Mouse (Mus musculus) kidney, postnatal 0 days (tissue): ENCODE results near the gene Cacng1. TPM values are rescaled to one million over a fixed set of nuclear protein-coding genes. Genes with fewer than 3 reads are reported as not detected.

Experiments used
- ATAC-seq: fragments of 200-750 bp; cut with Nextera tagmentation; replicated peaks from 2 replicates; pipeline ENCODE4 v1.8.0; 2017; ENCODE audit warnings: low read depth, moderate number of reproducible peaks, moderate TSS enrichment, moderate library complexity; ENCODE audit not compliant: low FRiP score
- DNase-seq: peaks from one replicate; pipeline ENCODE4 v3.0.0-alpha.2; 2016; ENCODE audit warnings: low spot score
- H3K27ac ChIP-seq: fragments of 300-500 bp; sonication (generic); 2 replicates; pipeline ENCODE4 v1.5.1; 2014; ENCODE audit warnings: mild to moderate bottlenecking
- H3K27me3 ChIP-seq: fragments of 300-500 bp; sonication (generic); 2 replicates; pipeline ENCODE4 v1.6.1; 2014; ENCODE audit warnings: low read length, mixed read lengths; ENCODE audit not compliant: insufficient read depth
- H3K36me3 ChIP-seq: fragments of 300-500 bp; sonication (generic); 2 replicates; pipeline ENCODE4 v1.6.1; 2014; ENCODE audit warnings: low read length, mixed read lengths; ENCODE audit not compliant: insufficient read depth
- H3K4me1 ChIP-seq: fragments of 300-500 bp; sonication (generic); replicated peaks from 2 replicates; pipeline ENCODE4 v1.6.1; 2014; ENCODE audit warnings: antibody characterized with exemption, low read length, mixed read lengths; ENCODE audit not compliant: insufficient read depth
- H3K4me2 ChIP-seq: fragments of 300-500 bp; sonication (generic); 2 replicates; pipeline ENCODE4 v1.6.1; 2014; ENCODE audit warnings: mild to moderate bottlenecking, low read length, moderate library complexity, mixed read lengths
- H3K4me3 ChIP-seq: fragments of 300-500 bp; sonication (generic); replicated peaks from 2 replicates; pipeline ENCODE4 v1.5.1; 2014; ENCODE audit warnings: low read depth, low read length
- H3K9ac ChIP-seq: fragments of 300-500 bp; sonication (generic); 2 replicates; pipeline ENCODE4 v1.6.1; 2014; ENCODE audit warnings: low read depth, low read length
- H3K9me3 ChIP-seq: fragments of 300-500 bp; sonication (generic); replicated peaks from 2 replicates; pipeline ENCODE4 v1.6.1; 2016; ENCODE audit warnings: low read length, inconsistent platforms, mixed read lengths
- CTCF ChIP-seq: IDR thresholded peaks from 2 replicates; pipeline ENCODE4 v1.5.1; 2016; ENCODE audit warnings: antibody characterized with exemption, low read depth, mild to moderate bottlenecking, moderate library complexity
- WGBS: fragments of 180-500 bp; shearing (Covaris S2); extraction: QIAGEN DNeasy Blood & Tissue Kit; methylation state at CpG from one replicate; pipeline ENCODE4 v1.1.7; 2014; 5-methylcytosine and 5-hydroxymethylcytosine counted together
- polyA plus RNA-seq: library from polyadenylated mRNA; unstranded; fragments of >200 nt; fragmentation: Nextera tagmentation; extraction: Ambion mirVana; gene quantifications from 2 replicates; pipeline ENCODE4 v1.2.1, GENCODE M21; 2015

Cacng1 gene
- polyA plus RNA-seq, 1 experiment from 2014 or later: 0.59 TPM

- TF ChIP-seq CTCF: no peak
- Histone ChIP-seq H3K4me2 (no peak overlapping the region), H3K27me3 (no peaks in the 10 kb centered on the region), H3K9me3 (no peaks in the 10 kb centered on the region), H3K4me1 (no peaks in the 10 kb centered on the region), H3K9ac (no peak overlapping the region), H3K27ac (no peak overlapping the region), H3K36me3 (peaks cover 49% of the 10 kb centered on the region), H3K4me3 (no peak overlapping the region)
- no peak for DNase-seq
- ATAC-seq: no peak
- WGBS: 63% methylated on average over 2 of the region's 2 CpGs
Observed at GRCm38 (mm10) chr11:107667542-107667941, 48.8 kb downstream of the Cacng1 start.

- ATAC-seq (no peak), DNase-seq (no peak)
- TF ChIP-seq CTCF: no peak
- Histone ChIP-seq H3K4me2 (no peak overlapping the region), H3K4me3 (no peak overlapping the region), H3K9ac (no peak overlapping the region), H3K27ac (no peak overlapping the region), H3K4me1 (no peaks in the 10 kb centered on the region), H3K27me3 (no peaks in the 10 kb centered on the region), H3K36me3 (peaks cover 39% of the 10 kb centered on the region), H3K9me3 (no peaks in the 10 kb centered on the region)
- 59% methylated on average over 5 of the region's 5 CpGs for WGBS
Observed at GRCm38 (mm10) chr11:107662666-107663065, 53.7 kb downstream of the Cacng1 start.

GRCm38 (mm10) chr11:107660452-107660851 lies 55.9 kb downstream of the Cacng1 start:
- no peaks in the 10 kb centered on the region for H3K9me3 ChIP-seq
- no peak overlapping the region for H3K4me3 ChIP-seq
- H3K27me3 ChIP-seq: no peaks in the 10 kb centered on the region
- H3K27ac ChIP-seq: no peak overlapping the region
- peaks cover 37% of the 10 kb centered on the region for H3K36me3 ChIP-seq
- ATAC-seq (no peak), DNase-seq (no peak)
- no peak overlapping the region for H3K9ac ChIP-seq
- no peaks in the 10 kb centered on the region for H3K4me1 ChIP-seq
- no peak for TF ChIP-seq CTCF
- no peak overlapping the region for H3K4me2 ChIP-seq
- WGBS: 96% methylated on average over 4 of the region's 4 CpGs

GRCm38 (mm10) chr11:107657117-107657516 lies 59.2 kb downstream of the Cacng1 start:
- WGBS: 89% methylated on average over 5 of the region's 5 CpGs
- H3K4me1 ChIP-seq: no peaks in the 10 kb centered on the region
- no peak for DNase-seq
- no peak for ATAC-seq
- H3K9ac ChIP-seq: no peak overlapping the region
- TF ChIP-seq CTCF: no peak
- H3K27me3 ChIP-seq: no peaks in the 10 kb centered on the region
- H3K4me3 ChIP-seq: no peak overlapping the region
- H3K4me2 ChIP-seq: no peak overlapping the region
- no peak overlapping the region for H3K27ac ChIP-seq
- H3K9me3 ChIP-seq: no peaks in the 10 kb centered on the region
- H3K36me3 ChIP-seq: peaks cover 33% of the 10 kb centered on the region

- H3K27ac ChIP-seq: no peak overlapping the region
- TF ChIP-seq CTCF: no peak
- ATAC-seq: no peak
- no peaks in the 10 kb centered on the region for H3K4me1 ChIP-seq
- no peak for DNase-seq
- no peak overlapping the region for H3K4me2 ChIP-seq
- H3K9ac ChIP-seq: no peak overlapping the region
- H3K36me3 ChIP-seq: peaks cover 21% of the 10 kb centered on the region
- H3K27me3 ChIP-seq: no peaks in the 10 kb centered on the region
- 90% methylated on average over 4 of the region's 4 CpGs for WGBS
- H3K4me3 ChIP-seq: no peak overlapping the region
- no peaks in the 10 kb centered on the region for H3K9me3 ChIP-seq
Observed at GRCm38 (mm10) chr11:107655538-107655937, 60.8 kb downstream of the Cacng1 start.

Other genes starting within 250 kb of the Cacng1 start
- gene Pitpnc1, start 245.8 kb downstream of the Cacng1 start, polyA plus RNA-seq: 19.6 and 21.8 TPM in 2 replicates
- 151 and 163 TPM in 2 replicates for gene Psmd12, start 237.0 kb downstream of the Cacng1 start, polyA plus RNA-seq
- gene Helz, start 168.6 kb downstream of the Cacng1 start, polyA plus RNA-seq: 11.7 and 12.3 TPM in 2 replicates
- gene Cacng4, start 78.0 kb upstream of the Cacng1 start, polyA plus RNA-seq: 0.74 and 1.3 TPM in 2 replicates
- 0.04 and 0.09 TPM in 2 replicates for gene Cacng5, start 198.5 kb upstream of the Cacng1 start, polyA plus RNA-seq